Mouse (Mus musculus): ENCODE measurements at regions not wholly inside any gene's neighbourhood (a gene's known extent, or its start where the extent isn't known, plus 50 kb on each side); places are given as distances from the start of the nearest gene placed in this dataset.

DNA sequence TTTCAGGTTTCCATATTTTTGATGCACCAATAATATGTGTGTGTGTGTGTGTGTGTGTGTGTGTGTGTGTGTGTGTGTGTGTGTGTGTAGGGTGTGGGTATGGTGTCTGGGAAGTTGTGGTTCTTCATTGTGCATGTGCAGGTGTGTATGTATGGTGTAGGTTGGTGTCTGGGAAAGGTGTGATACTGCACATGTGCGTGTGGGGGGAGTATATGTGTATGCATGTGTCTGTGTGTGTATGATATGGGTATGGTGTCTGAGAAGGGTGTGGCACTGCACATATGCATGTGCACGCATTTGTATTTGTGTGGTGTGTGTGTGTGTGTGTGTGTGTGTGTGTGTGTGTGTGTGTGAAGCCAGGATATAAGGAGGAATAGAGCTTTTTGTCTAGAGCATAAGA, 99.6 kb downstream of the Arl4a start:
- TF ChIP-seq MYB (IDR thresholded peaks at IDR 0.05; ENCODE audit: low read depth, low read length) (no peak), ETS1 (IDR thresholded peaks at IDR 0.05; ENCODE audit: low read depth, low read length) (no peak), CHD2 (IDR thresholded peaks at IDR 0.05; ENCODE audit: low read length) (no peak), UBTF (IDR thresholded peaks at IDR 0.05; ENCODE audit: borderline replicate concordance, insufficient read depth, low read depth, low read length) (no peak), SIN3A (IDR thresholded peaks at IDR 0.05; ENCODE audit: low read length) (no peak), CTCF (IDR thresholded peaks at IDR 0.05 in 2 of 3, conservative IDR thresholded peaks at IDR 0.05 in 1 of 3; ENCODE audit: control insufficient read depth in 1 of 3, insufficient read depth in 1 of 3, low read depth in 2 of 3, low read length in 3 of 3, poor library complexity in 1 of 3, severe bottlenecking in 1 of 3) (no peak), POLR2AphosphoS5 (IDR thresholded peaks at IDR 0.05; ENCODE audit: borderline replicate concordance, low read depth, low read length) (no peak), EP300 (IDR thresholded peaks at IDR 0.05; ENCODE audit: low read depth in 1 of 2, low read length in 2 of 2) (no peak), NELFE (IDR thresholded peaks at IDR 0.05; ENCODE audit: low read depth, low read length) (no peak), MXI1 (IDR thresholded peaks at IDR 0.05; ENCODE audit: low read depth, low read length) (no peak), E2F4 (IDR thresholded peaks at IDR 0.05; ENCODE audit: borderline replicate concordance, low read depth, low read length) (no peak)

Measured in MEL (cell line).